Mouse (Mus musculus) intestine, embryonic 16.5 days (tissue): ENCODE data around the gene Ramp3. TPM values are rescaled to one million over a fixed set of nuclear protein-coding genes. Genes with fewer than 3 reads are reported as not detected.

Experiments
- ATAC-seq: fragments of 200-750 bp; cut with Nextera tagmentation; 2 replicates; pipeline ENCODE4 v1.8.0; 2017; ENCODE audit warnings: moderate TSS enrichment, moderate library complexity
- H3K27ac ChIP-seq: fragments of 300-500 bp; sonication (generic); 2 replicates; pipeline ENCODE4 v1.5.1; 2014; ENCODE audit warnings: mild to moderate bottlenecking, low read length
- H3K27me3 ChIP-seq: fragments of 300-500 bp; sonication (generic); replicated peaks from 2 replicates; pipeline ENCODE4 v1.6.1; 2014; ENCODE audit warnings: low read length, control low read depth, mixed read lengths; ENCODE audit not compliant: control insufficient read depth, insufficient read depth
- H3K36me3 ChIP-seq: fragments of 300-500 bp; sonication (generic); 2 replicates; pipeline ENCODE4 v1.6.1; 2014; ENCODE audit warnings: low read length, control low read depth; ENCODE audit not compliant: control insufficient read depth, insufficient read depth
- H3K4me1 ChIP-seq: fragments of 300-500 bp; sonication (generic); 2 replicates; pipeline ENCODE4 v1.6.1; 2014; ENCODE audit warnings: low read length, control low read depth, mixed read lengths; ENCODE audit not compliant: control insufficient read depth, insufficient read depth
- H3K4me2 ChIP-seq: fragments of 300-500 bp; sonication (generic); 2 replicates; pipeline ENCODE4 v1.6.1; 2014; ENCODE audit warnings: low read depth, low read length, control low read depth
- H3K4me3 ChIP-seq: fragments of 300-500 bp; sonication (generic); 2 replicates; pipeline ENCODE4 v1.5.1; 2014; ENCODE audit warnings: mild to moderate bottlenecking, low read length
- H3K9ac ChIP-seq: fragments of 300-500 bp; sonication (generic); 2 replicates; pipeline ENCODE4 v1.6.1; 2014; ENCODE audit warnings: low read depth, low read length
- H3K9me3 ChIP-seq: fragments of 300-500 bp; sonication (generic); 2 replicates; pipeline ENCODE4 v1.6.1; 2016; ENCODE audit warnings: low read length, control low read depth; ENCODE audit not compliant: control insufficient read depth
- WGBS: fragments of 180-500 bp; shearing (Covaris S2); extraction: QIAGEN DNeasy Blood & Tissue Kit; methylation state at CpG from one replicate; pipeline ENCODE4 v1.1.7; 2014; 5-methylcytosine and 5-hydroxymethylcytosine counted together
- polyA plus RNA-seq: library from polyadenylated mRNA; unstranded; fragments of >200 nt; fragmentation: Nextera tagmentation; extraction: Ambion mirVana; gene quantifications from 2 replicates; pipeline ENCODE4 v1.2.1, GENCODE M21; 2015

Gene Ramp3
- polyA plus RNA-seq, 1 experiment from 2014 or later: 4.6 TPM

DNA sequence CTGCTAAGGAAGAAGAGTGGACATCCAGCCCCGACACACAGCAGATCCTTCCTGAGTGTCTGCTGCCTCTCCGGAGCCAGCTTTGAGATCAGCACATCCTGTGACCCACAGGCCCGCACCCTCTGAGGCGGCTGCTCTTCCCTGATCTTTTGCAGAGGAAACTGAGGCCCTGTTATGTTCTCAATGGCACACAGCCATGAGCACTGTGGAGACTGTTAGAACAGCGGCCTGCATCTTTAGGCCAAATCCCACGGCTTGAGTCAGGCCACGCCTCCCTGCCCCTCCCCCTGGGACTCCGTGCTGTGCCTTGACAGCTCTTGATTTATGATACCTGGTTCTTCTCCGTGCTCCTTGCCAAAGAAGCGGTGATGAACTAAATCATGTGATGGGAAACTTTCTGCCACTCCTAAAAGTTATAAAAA lies 22.1 kb downstream of the Ramp3 start:
- Histone ChIP-seq H3K4me2 (no peak overlapping the region; the same call in 1 of the 2 replicates), H3K9me3 (peaks cover 4% of the 10 kb centered on the region; the same call in 1 of the 2 replicates), H3K4me1 (peaks cover 7% of the 10 kb centered on the region), H3K36me3 (no peaks in the 10 kb centered on the region), H3K9ac (peak overlapping the region; percentile 11; the same call in 1 of the 2 replicates), H3K4me3 (no peak overlapping the region), H3K27ac (no peak overlapping the region), H3K27me3 (no peaks in the 10 kb centered on the region)
- WGBS: 9% methylated on average over 10 of the region's 10 CpGs
- peak; percentile 86 for ATAC-seq

DNA sequence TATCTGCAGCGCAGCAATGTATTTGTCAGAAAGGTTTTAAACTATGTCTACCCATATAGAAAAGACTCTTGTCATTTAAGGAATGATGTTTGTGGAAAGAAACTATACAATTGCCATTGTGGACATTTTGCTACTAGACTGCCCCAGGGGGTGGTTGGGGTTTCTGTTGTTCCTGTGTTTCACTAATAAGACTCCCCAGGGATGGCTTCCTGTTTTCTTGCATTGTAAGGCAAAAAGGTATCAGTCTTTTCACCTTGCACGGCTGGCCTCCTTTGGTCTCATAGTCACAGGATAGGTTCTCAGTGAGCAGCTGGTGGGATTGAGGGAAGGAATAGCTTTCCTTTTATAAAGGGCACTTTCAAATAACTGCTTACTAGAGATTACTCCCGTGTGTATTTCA lies 26.4 kb downstream of the Ramp3 start:
- no peak overlapping the region for H3K4me3 ChIP-seq
- ATAC-seq: no peak
- H3K27me3 ChIP-seq: no peaks in the 10 kb centered on the region
- no peaks in the 10 kb centered on the region for H3K36me3 ChIP-seq
- no peak overlapping the region for H3K4me2 ChIP-seq
- H3K4me1 ChIP-seq: peaks cover 5% of the 10 kb centered on the region
- no peak overlapping the region for H3K27ac ChIP-seq
- H3K9ac ChIP-seq: no peak overlapping the region
- 77% methylated on average over 3 of the region's 3 CpGs for WGBS
- peaks cover 4% of the 10 kb centered on the region; the same call in 1 of the 2 replicates for H3K9me3 ChIP-seq

DNA sequence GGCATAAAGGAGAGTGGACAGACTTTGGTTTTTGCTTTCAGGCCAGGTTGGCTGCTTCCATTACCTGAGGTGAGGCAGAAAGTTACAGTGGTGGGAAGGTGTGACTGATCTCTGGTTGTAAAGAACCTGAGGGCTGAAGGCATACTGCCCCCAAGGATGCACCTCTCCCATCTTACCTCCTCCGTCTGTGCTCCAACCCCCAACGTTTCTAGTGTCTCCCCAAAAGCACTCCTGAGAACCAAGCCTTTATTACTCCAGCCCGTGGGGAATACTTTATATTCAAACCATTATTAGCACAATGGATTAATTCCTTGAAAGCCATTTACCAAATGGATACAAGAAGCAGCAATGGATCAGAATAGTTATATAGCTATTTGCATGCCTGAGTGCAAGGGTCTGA lies 30.6 kb downstream of the Ramp3 start:
- Histone ChIP-seq H3K9ac (no peak overlapping the region), H3K9me3 (no peaks in the 10 kb centered on the region), H3K4me2 (no peak overlapping the region), H3K4me3 (no peak overlapping the region), H3K27ac (no peak overlapping the region), H3K27me3 (no peaks in the 10 kb centered on the region), H3K36me3 (no peaks in the 10 kb centered on the region), H3K4me1 (no peaks in the 10 kb centered on the region)
- WGBS: 70% methylated on average over 3 of the region's 3 CpGs
- no peak for ATAC-seq

DNA sequence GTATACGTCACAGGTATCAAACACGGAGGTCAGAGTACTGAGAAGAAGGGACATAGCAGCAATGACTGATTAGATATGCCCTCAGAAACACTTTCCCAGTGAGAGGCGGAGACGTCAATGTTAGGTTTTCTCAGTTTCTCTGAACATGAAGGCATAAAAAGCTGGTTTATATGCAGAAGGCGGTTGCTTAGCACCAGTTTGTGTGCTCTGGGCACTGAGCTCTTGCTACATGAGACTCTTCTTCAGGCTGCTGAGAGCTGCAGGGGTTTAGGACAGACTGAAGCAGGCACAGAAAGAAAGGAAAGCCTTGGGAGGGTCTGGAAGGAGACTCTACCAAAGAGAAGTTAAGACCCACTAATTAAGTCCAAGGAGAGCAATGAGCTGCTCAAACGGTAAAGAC lies 34.0 kb downstream of the Ramp3 start:
- no peak overlapping the region for H3K9ac ChIP-seq
- H3K4me3 ChIP-seq: no peak overlapping the region
- ATAC-seq: no peak
- H3K9me3 ChIP-seq: no peaks in the 10 kb centered on the region
- no peaks in the 10 kb centered on the region for H3K27me3 ChIP-seq
- no peaks in the 10 kb centered on the region for H3K4me1 ChIP-seq
- H3K27ac ChIP-seq: no peak overlapping the region
- no peak overlapping the region for H3K4me2 ChIP-seq
- WGBS: 55% methylated on average over 6 of the region's 6 CpGs
- no peaks in the 10 kb centered on the region for H3K36me3 ChIP-seq

DNA sequence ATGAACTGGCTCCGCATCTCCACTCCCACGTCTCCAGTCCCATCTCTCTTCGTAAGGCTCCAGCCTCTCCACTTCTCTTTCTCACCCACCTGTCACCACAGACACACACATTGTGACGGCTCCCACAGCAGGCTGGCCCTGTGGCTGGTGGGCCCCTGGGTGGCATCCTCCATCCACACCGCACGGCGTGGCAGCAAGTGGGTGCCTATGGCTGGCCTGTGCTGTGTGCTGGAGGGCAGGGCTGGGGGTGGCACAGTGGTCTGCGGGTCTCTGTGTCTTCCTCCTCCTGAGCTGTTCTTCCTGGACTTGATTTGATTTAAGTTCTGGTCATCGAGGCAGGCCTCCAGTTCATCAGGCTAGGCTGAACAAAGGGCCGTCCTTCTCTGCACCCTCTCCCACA lies 35.8 kb downstream of the Ramp3 start:
- Histone ChIP-seq H3K4me3 (no peak overlapping the region), H3K36me3 (no peaks in the 10 kb centered on the region), H3K9me3 (no peaks in the 10 kb centered on the region), H3K27me3 (no peaks in the 10 kb centered on the region), H3K9ac (no peak overlapping the region), H3K4me2 (no peak overlapping the region), H3K27ac (no peak overlapping the region), H3K4me1 (no peaks in the 10 kb centered on the region)
- ATAC-seq: no peak
- WGBS: 92% methylated on average over 10 of the region's 10 CpGs

DNA sequence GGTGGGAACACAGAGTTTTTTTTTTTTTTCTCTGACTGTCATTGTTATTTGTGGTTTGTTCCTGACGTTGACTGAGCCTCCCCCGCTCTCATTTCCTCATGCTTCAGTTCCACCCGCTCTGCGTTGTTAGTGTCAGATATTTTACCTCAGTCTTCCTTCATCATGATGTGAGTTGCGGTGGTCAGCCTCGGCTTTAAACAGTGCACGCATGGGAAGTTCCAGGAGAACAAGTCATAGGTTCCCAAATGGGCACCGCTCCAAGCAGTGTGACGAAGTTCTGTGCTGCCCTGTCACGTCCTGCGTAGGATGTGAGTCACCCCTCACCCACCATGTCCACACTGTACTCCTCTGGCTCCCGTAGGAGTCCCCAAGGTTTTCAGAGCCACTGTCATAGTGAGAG lies 36.9 kb downstream of the Ramp3 start:
- 67% methylated on average over 12 of the region's 12 CpGs for WGBS
- no peak for ATAC-seq
- Histone ChIP-seq H3K27me3 (no peaks in the 10 kb centered on the region), H3K27ac (no peak overlapping the region), H3K9me3 (no peaks in the 10 kb centered on the region), H3K36me3 (no peaks in the 10 kb centered on the region), H3K4me2 (no peak overlapping the region; the same call in 1 of the 2 replicates), H3K9ac (no peak overlapping the region), H3K4me1 (no peaks in the 10 kb centered on the region), H3K4me3 (no peak overlapping the region)

DNA sequence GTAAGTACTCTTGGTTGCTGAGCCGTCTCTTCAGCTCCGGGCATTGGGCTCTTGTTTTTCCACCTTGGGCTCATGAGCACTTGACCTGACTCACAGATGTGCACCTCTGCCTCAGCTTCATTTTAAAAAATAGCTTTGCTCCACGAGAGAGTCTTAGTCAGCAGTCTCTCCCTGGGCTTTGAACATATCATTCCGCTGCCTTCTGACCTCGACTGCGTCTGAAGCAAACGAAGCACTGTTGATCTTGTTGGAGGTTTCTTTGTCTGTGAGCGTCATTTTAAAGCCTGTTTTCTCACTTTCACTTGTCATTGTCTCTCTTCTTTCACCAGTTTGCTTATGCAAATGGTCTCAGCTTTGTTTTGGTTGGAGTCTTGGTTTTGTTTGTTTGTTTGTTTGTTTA lies 38.2 kb downstream of the Ramp3 start:
- no peak overlapping the region for H3K4me2 ChIP-seq
- no peak overlapping the region for H3K9ac ChIP-seq
- H3K4me1 ChIP-seq: no peaks in the 10 kb centered on the region
- no peaks in the 10 kb centered on the region for H3K27me3 ChIP-seq
- no peaks in the 10 kb centered on the region for H3K36me3 ChIP-seq
- H3K4me3 ChIP-seq: no peak overlapping the region
- H3K9me3 ChIP-seq: no peaks in the 10 kb centered on the region
- H3K27ac ChIP-seq: no peak overlapping the region
- 63% methylated on average over 8 of the region's 8 CpGs for WGBS
- no peak for ATAC-seq

DNA sequence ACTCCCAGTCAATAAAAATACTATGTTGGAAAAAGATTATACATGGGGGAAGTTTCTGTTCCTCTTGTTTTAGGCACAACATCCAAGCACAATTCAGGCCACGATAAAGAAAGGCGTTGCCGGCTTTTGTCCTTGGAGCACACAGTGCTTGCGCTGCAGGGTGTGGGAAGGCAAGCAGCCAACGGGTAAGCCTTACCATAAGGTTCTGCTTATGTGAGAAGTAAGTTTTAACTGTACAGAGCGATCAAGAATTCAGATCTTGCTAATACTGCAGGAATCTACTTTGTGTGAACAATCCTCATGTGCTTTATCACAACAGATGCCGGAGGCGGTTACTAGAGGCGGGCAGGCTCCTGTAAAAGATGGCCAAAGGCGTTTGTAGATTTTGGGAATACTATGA lies 39.4 kb downstream of the Ramp3 start:
- no peak overlapping the region for H3K9ac ChIP-seq
- no peaks in the 10 kb centered on the region for H3K36me3 ChIP-seq
- 86% methylated on average over 10 of the region's 10 CpGs for WGBS
- ATAC-seq: no peak
- no peaks in the 10 kb centered on the region for H3K27me3 ChIP-seq
- H3K4me3 ChIP-seq: no peak overlapping the region
- no peaks in the 10 kb centered on the region for H3K9me3 ChIP-seq
- H3K27ac ChIP-seq: no peak overlapping the region
- H3K4me2 ChIP-seq: no peak overlapping the region
- no peaks in the 10 kb centered on the region for H3K4me1 ChIP-seq

DNA sequence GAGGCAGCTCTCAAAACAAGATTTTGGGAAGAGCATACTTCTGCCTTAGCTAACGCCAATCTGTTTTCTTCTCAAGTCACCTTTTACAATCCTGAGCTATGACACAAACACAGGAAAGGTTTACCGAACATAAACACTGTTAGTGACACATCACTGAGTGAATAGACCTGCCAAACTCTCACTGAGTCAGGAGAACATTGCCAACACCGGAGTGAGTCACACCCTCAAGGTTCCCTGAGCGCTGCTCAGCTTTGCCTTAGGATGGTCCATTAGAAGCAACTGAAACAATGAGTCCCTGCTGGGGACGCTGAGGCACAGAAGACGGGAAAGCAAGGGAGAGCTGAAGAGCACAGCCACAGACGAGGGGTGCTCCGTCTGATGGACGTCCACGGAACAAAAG lies 40.0 kb downstream of the Ramp3 start:
- H3K27me3 ChIP-seq: no peaks in the 10 kb centered on the region
- no peaks in the 10 kb centered on the region for H3K4me1 ChIP-seq
- no peak overlapping the region for H3K4me2 ChIP-seq
- H3K9ac ChIP-seq: no peak overlapping the region
- H3K36me3 ChIP-seq: no peaks in the 10 kb centered on the region
- no peaks in the 10 kb centered on the region for H3K9me3 ChIP-seq
- WGBS: 81% methylated on average over 10 of the region's 10 CpGs
- no peak overlapping the region for H3K4me3 ChIP-seq
- H3K27ac ChIP-seq: no peak overlapping the region
- ATAC-seq: no peak

DNA sequence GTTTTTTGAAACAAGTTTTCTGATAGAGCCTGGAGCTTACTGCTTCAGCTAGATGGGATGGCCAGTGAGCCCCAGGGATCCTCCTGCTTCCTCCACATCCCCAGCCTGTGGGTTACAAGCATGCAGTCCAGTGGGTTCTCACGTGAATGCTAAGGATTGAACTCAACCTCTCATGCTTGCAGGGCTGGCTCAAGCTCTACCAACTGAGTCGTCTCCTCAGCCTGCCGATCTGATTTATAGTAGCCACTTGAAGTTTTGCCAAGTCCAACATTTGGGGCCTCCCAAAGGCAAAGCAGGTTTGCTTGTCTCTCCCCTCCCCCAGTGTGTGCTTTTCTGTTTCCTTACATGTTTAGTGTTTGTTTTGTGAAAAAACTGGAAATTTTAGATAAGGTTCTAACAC lies 43.9 kb downstream of the Ramp3 start:
- 46% methylated on average over 3 of the region's 3 CpGs for WGBS
- Histone ChIP-seq H3K4me3 (no peak overlapping the region), H3K4me2 (no peak overlapping the region), H3K9ac (no peak overlapping the region), H3K36me3 (no peaks in the 10 kb centered on the region), H3K27me3 (no peaks in the 10 kb centered on the region), H3K27ac (no peak overlapping the region), H3K4me1 (no peaks in the 10 kb centered on the region), H3K9me3 (no peaks in the 10 kb centered on the region)
- ATAC-seq: no peak
